Mouse (Mus musculus): ENCODE measurements around the gene Ubl7.

- TF ChIP-seq MAFK (IDR thresholded peaks at IDR 0.05; ENCODE audit: insufficient read depth, low read depth, low read length) (no peak), ZNF384 (IDR thresholded peaks at IDR 0.05; ENCODE audit: low read depth, low read length) (no peak), CHD2 (IDR thresholded peaks at IDR 0.05; ENCODE audit: low read depth, low read length) (no peak), HCFC1 (IDR thresholded peaks at IDR 0.05; ENCODE audit: borderline replicate concordance, insufficient read depth, low read length) (no peak), ZC3H11A (IDR thresholded peaks at IDR 0.05; ENCODE audit: borderline replicate concordance, low read depth, low read length) (no peak)
Measured at GRCm38 (mm10) chr9:57938225-57939055, 27.7 kb downstream of the Ubl7 start.
